Mouse (Mus musculus) common myeloid progenitor, adult 5-6 weeks (primary cell): ENCODE measurements around the gene Six2. TPM values are rescaled to one million over a fixed set of nuclear protein-coding genes. Genes with fewer than 3 reads are reported as not detected.
"Not testable (repeated sequence)": the region's sequence is repeated elsewhere in the genome, so short reads cannot be mapped to it uniquely, and the experiment has no call there.

Experiments
- ATAC-seq: replicated peaks from 2 replicates; pipeline ENCODE4 v1.8.0; 2016; ENCODE audit warnings: low read depth, mild to moderate bottlenecking, moderate TSS enrichment, inconsistent platforms; ENCODE audit not compliant: poor library complexity, severe bottlenecking
- total RNA-seq: library from RNA; stranded (forward); fragments of 200-1000, 187-1606 nt; gene quantifications from 2 replicates; pipeline ENCODE4 v1.2.3, GENCODE M21; 2017

Gene Six2
- total RNA-seq, 1 experiment from 2014 or later: not detected

DNA sequence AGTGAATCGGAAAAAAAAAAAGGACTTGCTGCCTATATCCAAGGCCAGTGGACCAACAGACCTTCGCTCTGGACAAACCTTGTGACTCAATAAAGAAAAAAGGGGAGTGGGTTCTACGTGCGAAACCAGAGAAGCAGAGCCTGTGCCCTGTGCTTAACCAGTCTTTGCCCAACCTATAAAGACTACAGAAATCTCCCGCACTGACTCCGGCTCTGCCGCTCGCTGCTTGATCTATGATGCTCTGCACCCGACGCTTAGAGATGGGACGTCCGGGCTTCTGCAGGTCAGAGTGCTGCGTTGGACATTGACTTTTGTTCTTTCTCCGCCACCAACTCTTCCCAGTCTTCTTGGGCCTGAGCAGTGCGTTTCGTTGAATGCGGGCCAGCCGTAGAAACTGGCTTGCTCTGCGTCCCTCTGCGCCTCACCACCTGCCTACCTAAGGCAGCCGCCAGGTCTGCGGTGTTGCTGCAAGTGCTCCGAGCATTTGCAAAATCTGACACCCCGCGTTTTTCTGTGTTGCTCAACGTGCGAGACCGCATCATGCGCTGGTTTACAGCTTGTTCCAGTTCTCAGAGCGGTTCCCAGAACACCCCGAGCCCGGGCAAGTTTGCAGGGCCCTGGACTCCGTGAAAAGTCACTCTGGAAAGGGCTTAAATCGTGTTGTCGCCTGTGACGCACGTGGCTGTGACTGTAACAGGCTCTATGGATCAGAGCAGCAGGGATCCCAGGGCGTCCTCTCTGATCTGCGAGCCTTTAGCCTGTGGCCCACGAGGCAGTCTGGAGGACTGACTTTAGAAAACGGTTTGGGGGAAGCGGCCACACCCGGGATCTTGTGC is 3.8 kb upstream of the Six2 start:
- ATAC-seq: no peak

DNA sequence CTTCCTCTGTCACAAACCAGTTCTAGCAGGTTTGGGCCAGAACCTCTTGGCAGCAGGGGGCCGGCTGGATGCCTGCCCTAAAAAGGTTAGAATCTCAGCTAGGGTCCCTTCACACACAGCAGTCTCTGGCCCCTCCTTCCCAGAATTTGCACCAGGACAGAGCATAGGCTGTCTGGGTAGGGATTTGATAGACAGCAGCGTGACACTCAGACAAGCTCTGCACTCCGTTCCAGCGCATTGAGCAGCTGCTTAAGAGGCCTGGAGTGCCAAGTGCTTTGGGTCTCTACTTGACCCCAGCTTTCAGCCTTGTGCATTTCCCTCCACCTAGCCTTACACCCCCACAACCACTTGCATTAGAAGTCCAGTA is 2.9 kb upstream of the Six2 start:
- no peak for ATAC-seq

DNA sequence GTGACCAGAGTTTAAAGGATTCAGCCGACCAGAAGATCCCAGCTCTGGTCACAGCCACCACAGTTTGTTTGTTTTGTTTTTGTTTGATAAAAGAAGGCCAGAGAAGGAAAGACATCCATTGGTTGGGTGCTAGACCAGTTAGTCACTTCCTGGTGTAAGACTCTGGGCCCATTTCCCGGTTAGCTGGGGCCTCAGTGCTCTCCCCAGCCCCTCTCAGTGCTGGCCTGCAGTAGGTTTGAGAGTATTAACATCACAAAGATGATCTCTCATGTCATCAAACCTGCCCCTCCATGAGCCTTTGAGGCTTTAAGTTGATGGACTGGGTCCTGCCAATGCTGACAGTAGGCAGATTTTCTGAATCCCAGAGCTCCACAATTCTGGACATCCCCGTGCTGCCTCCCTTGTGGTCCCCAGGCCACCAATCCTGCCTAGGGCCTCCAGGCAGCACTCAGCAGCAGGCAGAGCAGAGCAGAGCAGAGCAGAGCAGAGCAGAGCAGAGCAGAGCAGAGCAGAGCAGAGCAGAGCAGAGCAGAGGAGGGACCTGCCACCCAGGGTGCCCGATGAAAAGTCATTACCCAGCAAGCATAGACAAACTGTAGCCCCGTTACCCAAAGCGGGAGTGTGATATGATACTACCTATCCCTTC is 2.4 kb upstream of the Six2 start:
- ATAC-seq: no peak

DNA sequence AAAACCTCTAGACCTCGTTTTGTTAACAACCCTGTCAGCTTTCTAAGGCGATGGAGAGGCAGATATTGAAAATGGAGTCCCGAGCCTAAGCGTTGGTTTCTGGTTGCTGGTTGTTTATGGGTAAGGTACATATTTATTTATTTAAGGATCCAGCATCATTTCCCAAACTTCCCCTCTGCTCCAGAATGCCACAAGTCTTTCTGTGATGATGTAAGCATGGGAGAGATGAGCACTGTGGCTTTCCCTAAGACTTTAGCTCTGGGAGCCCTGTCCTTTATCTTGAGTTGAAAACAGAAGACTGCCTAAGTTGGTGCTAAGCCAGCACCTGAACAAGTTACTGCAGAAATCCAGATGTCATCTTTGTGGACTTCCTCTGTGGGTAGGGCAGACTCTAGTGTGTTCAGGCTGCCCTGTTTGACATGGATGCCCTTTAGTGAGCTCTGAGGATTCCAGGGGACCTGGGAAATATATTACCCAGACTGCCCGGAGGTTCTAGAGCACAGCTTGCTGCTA is 1.8 kb upstream of the Six2 start:
- ATAC-seq: no peak

DNA sequence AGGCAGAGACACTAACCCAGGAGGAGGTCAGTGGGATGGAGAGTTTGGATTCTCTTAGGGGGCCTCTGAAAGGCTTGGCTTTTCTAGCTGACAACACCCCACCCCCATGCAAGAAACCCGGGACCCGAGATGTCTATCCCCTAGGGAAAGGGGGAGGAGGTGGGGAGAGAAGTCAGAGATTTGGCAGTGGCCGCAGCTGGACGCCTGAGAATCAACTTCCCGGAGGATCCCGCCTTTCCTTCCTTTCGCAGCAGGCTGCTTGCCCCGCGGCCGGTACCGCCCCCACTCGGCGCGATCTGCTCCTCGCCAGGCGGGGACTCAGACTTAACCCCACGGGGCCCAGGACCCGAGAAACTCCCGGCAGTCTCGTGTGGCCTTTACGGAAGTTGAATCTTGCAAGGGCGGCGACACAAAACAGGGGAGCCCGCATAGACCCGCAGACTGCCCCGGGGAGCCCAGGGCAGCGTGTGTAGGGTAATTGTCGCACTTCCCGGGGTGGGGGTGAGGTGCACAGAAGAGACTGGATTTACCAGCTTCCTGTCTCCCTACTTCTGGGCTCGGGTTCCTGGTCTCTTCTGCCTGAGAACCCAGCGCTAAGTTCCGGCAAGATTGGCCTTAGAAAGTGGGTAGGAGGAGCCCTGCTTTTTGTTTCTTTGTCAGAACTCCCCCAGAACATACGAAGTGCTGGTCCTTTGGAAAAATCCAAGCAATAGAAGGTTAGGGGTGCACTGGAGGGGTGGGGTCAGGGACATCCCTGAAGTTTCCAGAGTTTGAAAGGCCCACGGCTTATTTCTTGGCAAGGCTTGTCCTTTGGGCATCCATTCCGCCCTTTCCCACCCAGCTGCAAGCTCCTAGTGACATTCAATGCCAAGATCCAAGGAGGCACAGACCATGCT is 1.1 kb upstream of the Six2 start:
- peak; percentile 33 for ATAC-seq

DNA sequence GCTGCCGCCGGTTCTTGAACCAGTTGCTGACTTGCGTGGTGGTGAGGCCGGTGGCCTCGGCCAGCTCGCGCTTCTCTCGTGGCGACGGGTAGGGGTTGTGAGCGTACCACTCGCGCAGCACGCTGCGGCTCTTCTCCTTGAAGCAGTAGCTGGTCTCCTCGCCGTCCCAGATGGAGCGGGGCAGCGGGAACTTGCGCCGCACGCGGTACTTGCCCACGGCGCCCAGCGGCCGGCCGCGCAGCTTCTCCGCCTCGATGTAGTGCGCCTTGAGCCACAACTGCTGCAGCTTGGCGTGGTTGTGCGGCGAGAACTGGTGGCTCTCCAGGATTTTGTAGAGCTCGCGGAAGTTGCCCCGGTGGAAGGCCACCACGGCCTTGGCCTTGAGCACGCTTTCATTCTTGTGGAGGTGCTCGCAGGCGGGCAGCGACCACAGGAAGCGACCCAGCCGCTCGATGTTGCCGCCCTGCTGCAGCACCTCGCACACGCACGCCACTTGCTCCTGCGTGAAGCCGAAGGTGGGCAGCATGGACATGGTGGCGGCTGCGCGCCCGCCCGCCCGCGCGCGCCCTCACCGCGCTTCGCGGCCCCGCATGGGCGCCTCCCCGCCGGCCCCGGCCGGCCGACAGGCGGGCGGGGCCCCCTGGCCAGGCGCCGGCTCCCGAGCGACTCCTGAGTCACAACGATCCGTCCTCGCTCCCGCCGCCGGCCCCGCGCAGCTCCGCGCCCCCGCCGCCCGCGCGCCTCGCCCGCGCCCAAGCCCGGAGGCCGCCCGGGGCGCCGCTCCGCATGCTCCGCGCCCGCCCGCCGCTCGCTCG is 446 bp downstream of the Six2 start:
- no peak; the same call in 1 of the 2 replicates for ATAC-seq

DNA sequence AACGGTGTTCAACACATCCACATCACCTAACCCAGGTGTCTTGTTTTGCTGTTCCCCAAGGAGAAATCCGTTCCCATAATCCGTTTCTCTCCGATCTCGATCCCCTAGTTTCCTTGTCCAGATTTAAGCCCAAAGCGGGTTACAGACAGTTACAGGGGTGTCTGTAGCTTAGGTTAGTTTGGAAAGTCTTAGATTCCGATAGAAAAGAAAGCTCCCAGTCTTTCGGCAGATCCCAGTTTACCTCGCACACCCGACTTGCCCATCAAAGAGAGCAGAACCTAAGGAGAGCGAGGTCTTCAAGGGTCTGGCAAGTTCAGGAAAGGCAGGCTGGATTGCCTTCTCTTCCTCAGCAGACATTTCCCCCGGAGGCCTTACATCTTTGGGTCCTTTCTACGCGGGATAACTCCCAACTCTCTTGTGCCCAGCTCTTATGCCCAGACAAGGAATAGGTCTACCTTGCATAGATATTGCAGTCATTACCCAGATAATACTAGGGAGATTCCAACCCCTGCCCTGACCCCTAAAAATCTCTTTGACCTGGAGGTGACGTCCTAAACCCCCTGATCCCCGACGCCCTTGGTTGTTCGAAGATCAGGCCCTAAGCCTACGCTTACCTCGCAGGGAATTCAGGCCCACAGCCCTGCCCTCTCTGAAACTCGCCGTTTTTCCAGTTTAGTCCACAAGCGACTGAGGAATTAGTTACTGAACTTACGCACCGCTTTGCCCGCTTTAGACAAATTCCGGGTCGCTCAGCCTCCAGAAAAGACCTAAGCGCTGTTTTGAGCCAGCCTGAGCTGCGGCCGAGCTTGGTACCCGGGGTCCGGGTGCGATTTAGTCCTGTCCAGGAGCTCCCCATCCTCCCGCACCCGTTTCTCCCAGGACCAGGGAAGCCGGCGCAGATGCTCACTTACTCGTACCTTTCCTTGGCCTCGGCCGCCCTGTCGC is 1.3 kb downstream of the Six2 start:
- ATAC-seq: no peak

DNA sequence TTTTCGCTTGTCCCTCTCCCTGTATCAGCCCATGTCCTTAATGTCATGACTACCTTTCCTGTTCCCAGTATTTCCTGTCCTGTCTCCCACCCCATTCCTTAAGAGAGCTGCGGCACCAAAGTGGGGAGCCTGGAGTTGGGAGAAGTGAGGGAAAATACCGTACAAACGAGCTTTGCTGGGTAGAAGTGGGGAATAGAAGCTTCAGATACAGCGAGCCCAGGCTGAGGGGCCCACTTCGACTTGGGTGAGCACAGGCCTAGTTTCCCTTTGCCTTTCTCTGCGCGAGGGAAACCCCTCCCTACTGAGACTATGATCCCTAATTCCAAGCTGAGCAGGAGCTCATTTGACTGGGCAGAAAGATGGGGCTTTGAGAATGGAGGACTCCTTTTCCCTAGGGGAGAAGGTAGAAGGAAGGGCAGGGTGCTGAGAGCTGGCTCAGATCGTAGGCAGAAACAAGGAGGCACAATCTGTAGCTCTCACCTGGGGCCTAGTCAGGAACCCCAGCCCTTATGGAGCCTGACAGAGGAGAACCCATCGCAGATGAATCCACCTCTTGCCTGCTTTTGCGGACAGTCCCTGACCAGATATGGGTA is 2.3 kb downstream of the Six2 start:
- no peak for ATAC-seq

DNA sequence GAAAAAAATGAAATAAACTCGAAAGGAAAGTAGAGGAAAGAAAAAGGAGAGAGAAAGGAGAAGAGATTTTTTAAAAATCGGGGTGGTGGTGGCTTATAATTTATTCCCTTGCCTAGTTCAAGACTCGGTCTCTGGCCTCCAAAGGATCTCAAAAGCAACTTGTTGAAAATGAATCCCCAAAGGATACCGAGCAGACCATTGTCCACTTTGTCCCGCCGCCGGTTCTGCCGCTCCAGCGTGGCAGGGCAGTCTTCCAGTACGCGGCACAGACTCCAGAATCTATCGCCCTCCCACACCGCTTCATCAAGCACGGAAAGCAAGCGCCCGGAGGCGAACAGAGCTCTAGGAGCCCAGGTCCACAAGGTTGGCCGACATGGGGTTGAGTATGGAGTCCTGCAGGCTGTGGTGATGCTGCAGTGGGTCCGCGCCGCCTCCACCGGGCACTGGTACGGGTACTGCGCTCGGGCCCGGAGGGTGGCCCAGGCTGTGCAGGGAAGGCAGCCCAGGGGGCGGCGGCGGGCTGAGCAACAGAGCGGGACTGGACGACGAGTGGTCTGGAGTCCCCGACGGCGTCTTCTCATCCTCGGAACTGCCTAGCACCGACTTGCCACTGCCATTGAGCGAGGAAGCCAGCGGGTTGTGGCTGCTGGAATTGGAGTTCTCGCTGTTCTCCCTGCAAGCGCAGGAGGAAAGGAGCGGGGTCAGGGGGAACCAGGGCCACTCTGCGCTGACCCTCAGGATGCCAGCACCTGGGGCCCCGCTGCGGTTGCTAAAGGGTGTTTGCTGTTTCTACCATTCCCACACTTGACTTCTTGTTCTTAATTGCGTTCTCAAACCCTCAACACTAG is 3.0 kb downstream of the Six2 start:
- ATAC-seq: no peak

DNA sequence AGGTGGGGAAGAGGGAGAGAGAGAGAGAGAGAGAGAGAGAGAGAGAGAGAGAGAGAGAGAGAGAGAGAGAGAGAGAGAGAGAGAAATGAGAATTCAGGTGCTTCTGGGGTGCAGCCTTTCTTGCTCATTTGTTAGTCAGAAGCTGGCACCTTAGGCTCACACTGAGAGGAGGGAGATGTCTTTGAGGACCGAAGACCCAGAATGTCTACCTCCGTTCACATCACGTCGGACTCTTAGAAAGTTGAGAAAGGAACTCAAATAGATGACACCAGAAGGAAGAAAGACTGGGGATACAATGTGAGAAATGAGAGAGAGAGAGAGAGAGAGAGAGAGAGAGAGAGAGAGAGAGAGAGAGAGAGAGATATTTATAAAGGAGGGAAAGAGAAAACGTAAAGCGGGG is 3.6 kb downstream of the Six2 start:
- ATAC-seq: not testable (repeated sequence)

DNA sequence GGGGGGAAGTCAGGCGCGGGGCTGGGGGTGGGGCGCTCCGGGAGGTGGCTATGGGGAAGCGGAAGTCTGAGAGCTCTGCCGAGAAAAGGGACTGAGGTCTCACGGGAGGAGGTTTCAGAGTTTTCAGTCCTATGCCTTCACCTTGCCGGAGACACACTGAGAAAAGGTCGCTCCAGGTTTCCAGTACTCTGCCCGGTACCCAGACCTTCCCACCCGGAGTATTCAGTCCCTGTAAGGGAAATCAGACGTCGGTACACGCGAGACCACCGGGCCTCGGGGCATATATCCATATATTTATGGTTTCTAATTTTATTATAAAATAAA is 4.1 kb downstream of the Six2 start:
- ATAC-seq: no peak

DNA sequence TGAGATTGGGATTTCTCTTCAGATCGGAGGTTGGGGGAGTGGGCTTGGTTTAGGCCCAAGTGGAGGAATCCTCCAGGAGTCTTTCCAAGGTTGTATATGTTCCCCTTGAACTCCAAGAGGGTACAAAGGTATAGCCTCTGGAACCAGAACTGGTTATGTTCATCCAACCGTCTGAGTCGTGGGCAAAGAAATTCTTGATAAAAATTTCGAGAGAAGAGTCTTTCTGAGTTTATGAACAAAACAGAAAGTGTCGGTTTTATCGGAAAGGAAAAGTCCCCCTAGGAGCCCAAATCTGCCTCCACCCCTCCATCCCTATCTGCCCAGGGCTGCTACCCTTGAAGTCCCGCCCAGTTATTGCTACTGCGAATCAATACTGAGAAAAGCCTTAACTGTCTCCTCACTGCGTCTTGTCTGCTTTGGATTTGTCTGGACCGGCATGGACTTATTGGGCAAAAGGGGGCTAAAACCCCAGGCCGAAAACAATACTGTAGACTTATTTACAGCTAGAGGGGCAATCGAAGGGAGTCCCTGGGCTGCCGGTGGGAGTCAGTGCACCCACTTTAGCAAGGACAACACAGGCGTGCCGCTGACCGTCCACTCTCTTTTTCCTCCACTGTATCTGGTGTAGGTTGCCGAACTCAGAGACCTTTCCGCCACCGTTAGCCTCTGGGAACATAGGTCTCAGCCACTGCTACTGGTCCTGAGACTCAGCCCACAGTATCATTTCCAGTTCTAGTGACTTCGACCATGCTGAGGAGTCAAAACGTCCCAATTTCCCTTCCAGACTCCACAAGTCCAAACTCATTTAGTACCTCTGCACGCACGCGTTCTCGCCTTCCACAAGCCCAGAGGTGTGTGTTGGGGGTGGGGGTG is 4.7 kb downstream of the Six2 start:
- ATAC-seq: no peak

DNA sequence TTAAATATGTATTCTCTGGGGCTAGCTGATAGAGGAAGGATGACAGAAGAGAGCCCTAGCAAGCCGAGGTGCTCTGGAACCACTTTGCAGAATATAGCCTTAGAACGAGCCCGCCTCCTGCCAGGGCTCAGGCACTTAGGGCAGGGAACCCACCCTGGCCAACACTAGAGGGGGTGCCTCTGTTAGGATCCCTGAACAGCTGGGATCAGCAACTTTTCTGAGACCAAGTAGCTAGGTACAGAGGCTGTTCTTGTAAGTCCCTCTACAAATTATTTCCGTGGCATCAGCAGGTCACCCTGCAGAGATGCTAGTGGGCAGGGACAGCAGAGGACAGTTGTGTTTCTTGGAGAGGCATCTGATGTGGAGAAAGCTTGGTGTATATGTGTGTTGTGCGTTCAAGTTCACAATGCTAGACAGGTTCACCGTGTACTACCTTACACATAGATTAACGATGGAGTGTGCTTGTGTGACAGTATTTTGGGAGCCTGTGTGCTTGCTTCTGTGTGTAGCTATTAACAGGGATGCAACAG is 5.8 kb downstream of the Six2 start:
- ATAC-seq: no peak

DNA sequence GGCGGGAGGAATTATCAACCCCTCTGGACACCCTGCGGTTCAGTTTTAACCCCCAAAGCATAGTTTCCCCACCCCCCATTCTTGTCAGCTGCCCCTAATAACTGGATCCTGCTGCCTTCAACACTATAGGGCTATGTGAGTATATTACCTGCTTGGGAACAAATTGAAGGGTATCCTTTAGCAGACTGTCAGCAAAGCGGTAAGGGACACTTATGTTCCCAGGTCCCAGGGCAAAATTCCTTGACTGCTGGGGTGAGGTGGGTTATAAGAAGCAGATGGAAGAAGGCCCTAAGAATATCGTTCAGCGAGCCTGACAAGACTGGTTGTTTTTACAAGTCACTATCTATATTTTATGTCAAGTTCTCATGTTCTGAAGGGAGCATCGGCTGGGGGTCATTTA is 6.3 kb downstream of the Six2 start:
- ATAC-seq: no peak

DNA sequence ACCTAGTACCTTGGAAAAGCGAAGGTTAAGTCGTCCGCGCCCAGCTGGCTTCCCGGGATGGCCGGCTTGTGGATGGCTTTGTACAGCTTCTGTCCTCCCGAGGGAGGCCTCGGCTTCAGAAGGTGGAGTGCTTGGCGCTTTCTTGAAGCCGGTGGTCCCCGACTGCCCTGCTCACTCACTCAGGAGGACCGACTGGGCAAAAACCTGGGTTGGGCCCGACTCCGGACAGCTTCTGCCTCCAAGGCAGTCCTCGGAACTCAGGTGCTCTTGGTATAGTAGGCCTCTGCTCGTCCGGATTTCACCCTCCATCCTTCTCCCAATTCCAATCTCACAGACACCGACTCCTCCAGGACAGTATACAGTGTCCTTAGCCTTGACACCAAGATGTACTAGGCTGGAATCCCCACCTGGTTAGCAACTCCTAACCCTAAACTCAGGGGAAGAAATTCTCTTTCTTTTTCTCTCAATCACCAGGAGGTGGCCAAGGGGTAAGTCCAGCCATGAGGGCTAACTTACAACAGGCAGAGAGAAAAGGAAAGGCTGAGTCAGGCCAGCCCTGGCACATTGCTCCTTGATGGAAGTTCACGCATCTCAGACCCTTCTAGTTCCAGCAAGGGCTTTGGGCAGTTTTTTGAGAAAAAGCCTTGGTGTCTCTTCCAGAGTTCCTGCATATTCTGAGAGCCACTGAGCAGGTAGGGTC is 7.1 kb downstream of the Six2 start:
- ATAC-seq: no peak
